ENCODE assay signal across 24 mouse cellular contexts in genomic region chr12:108315818-108316217, GRCm38 (mm10). TPM values are rescaled to one million over a fixed set of nuclear protein-coding genes. Genes with fewer than 3 reads are reported as not detected.
A peak's percentile ranks its signal among the peaks of the same experiment; 100 is the strongest.
DNase-seq lines count a peak whose midpoint lies in the region; ATAC-seq and TF ChIP-seq lines count a peak whose summit lies in the region.
"Had no signal": no experiment of that assay in that cellular context is flagged by ENCODE, and none has a peak within 500 bp of the region (broad histone marks: within the 10 kb centered on the region; RNA-seq: fewer than 3 reads in every experiment).

No protein-coding gene starts in this region.

- TF ChIP-seq POLR2A in brain, embryonic 14.5 days (IDR thresholded peaks at IDR 0.05; ENCODE audit: borderline replicate concordance, extremely low read depth, insufficient read depth, insufficient read length, poor library complexity, severe bottlenecking), result no peak

- H3K9ac ChIP-seq in forebrain, postnatal 0 days, result no peak overlapping the region
- H3K9ac ChIP-seq in midbrain, postnatal 0 days (replicated peaks; ENCODE audit: low read length, poor library complexity, severe bottlenecking), result no peak overlapping the region
- H3K9ac ChIP-seq: embryonic facial prominence, embryonic 12.5 days had no signal

- no peak overlapping the region for H3K4me3 ChIP-seq in forebrain, embryonic 10.5 days
- no peak overlapping the region for H3K4me3 ChIP-seq in forebrain, postnatal 0 days (ENCODE audit: low read depth, low read length)
- no peak overlapping the region for H3K4me3 ChIP-seq in heart, embryonic 10.5 days
- H3K4me3 ChIP-seq in midbrain, embryonic 10.5 days, result no peak overlapping the region
- H3K4me3 ChIP-seq in midbrain, postnatal 0 days (ENCODE audit: low read depth, low read length), result no peak overlapping the region
- H3K4me3 ChIP-seq: embryonic facial prominence, embryonic 10.5 days; embryonic facial prominence, embryonic 12.5 days had no signal

- DNase-seq in forebrain, embryonic 10.5 days (ENCODE audit: extremely low spot score, low spot score), result no peak
- no peak for DNase-seq in forebrain, postnatal 0 days
- DNase-seq in heart, adult 11 months, result peak; percentile 60
- no peak for DNase-seq in heart, embryonic 10.5 days (ENCODE audit: low spot score)
- DNase-seq in midbrain, embryonic 10.5 days (ENCODE audit: low spot score), result no peak
- DNase-seq in midbrain, postnatal 0 days (ENCODE audit: low spot score), result no peak
- peak; percentile 48 for DNase-seq in brain, embryonic 14.5 days (ENCODE audit: low read depth)
- DNase-seq: adrenal gland, adult 8-10 months; adrenal gland, postnatal 25 days; B cell, adult 2 months; cerebellum, adult 11-12 months; cerebellum, adult 2 months; cerebellum, adult 9-10 months; cerebellum, postnatal 10 days; cerebellum, postnatal 25 days had no signal

- peaks cover 15% of the 10 kb centered on the region for H3K36me3 ChIP-seq in forebrain, embryonic 10.5 days (replicated peaks)
- H3K36me3 ChIP-seq in forebrain, postnatal 0 days (ENCODE audit: insufficient read depth), result no peaks in the 10 kb centered on the region
- no peaks in the 10 kb centered on the region for H3K36me3 ChIP-seq in heart, embryonic 10.5 days
- peaks cover 11% of the 10 kb centered on the region for H3K36me3 ChIP-seq in midbrain, embryonic 10.5 days
- no peaks in the 10 kb centered on the region for H3K36me3 ChIP-seq in midbrain, postnatal 0 days (ENCODE audit: insufficient read depth, low read length)
- H3K36me3 ChIP-seq: embryonic facial prominence, embryonic 10.5 days; embryonic facial prominence, embryonic 12.5 days; G1E had no signal

- H3K4me2 ChIP-seq in forebrain, postnatal 0 days (ENCODE audit: low read depth), result no peak overlapping the region
- no peak overlapping the region for H3K4me2 ChIP-seq in midbrain, postnatal 0 days (ENCODE audit: low read depth, low read length, poor library complexity, severe bottlenecking)
- H3K4me2 ChIP-seq: embryonic facial prominence, embryonic 12.5 days had no signal

- 52% methylated on average over 10 of the region's 10 CpGs for WGBS in forebrain, embryonic 10.5 days
- WGBS in forebrain, postnatal 0 days, result 69% methylated on average over 10 of the region's 10 CpGs
- WGBS in heart, embryonic 10.5 days, result 29% methylated on average over 10 of the region's 10 CpGs
- WGBS in midbrain, embryonic 10.5 days, result 53% methylated on average over 10 of the region's 10 CpGs
- WGBS in midbrain, postnatal 0 days, result 53% methylated on average over 10 of the region's 10 CpGs

- H3K27ac ChIP-seq in forebrain, embryonic 10.5 days, result 0 out of 2 replicates have a peak overlapping the region, but pooled peaks have one; percentile 94
- H3K27ac ChIP-seq in forebrain, postnatal 0 days (ENCODE audit: low read depth, low read length), result no peak overlapping the region
- H3K27ac ChIP-seq in heart, embryonic 10.5 days, result no peak overlapping the region
- peak overlapping the region; percentile 94; the same call in 1 of the 2 replicates for H3K27ac ChIP-seq in midbrain, embryonic 10.5 days (replicated peaks)
- no peak overlapping the region for H3K27ac ChIP-seq in midbrain, postnatal 0 days (ENCODE audit: low read depth, low read length)
- H3K27ac ChIP-seq: embryonic facial prominence, embryonic 10.5 days; embryonic facial prominence, embryonic 12.5 days had no signal

- H3K4me1 ChIP-seq in forebrain, embryonic 10.5 days, result peaks cover 73% of the 10 kb centered on the region
- H3K4me1 ChIP-seq in forebrain, postnatal 0 days (ENCODE audit: insufficient read depth), result no peaks in the 10 kb centered on the region
- H3K4me1 ChIP-seq in heart, embryonic 10.5 days, result peaks cover 48% of the 10 kb centered on the region
- H3K4me1 ChIP-seq in midbrain, embryonic 10.5 days, result peaks cover 80% of the 10 kb centered on the region
- peaks cover 2% of the 10 kb centered on the region; the same call in 1 of the 2 replicates for H3K4me1 ChIP-seq in midbrain, postnatal 0 days (ENCODE audit: insufficient read depth, low read length)

- ATAC-seq in forebrain, postnatal 0 days, result no peak
- no peak for ATAC-seq in midbrain, postnatal 0 days (ENCODE audit: low FRiP score)
- ATAC-seq: activated CD4-positive, CD25-positive, alpha-beta regulatory T cell, adult 4 months; CD4-positive, CD25-positive, alpha-beta regulatory T cell, adult 4 months; forebrain, embryonic 14.5 days; forebrain, embryonic 16.5 days; Patski had no signal

- no peak for TF ChIP-seq CTCF in forebrain, postnatal 0 days (IDR thresholded peaks at IDR 0.05; ENCODE audit: low read depth)
- no peak for TF ChIP-seq CTCF in midbrain, postnatal 0 days (IDR thresholded peaks at IDR 0.05)
- no peak for TF ChIP-seq CTCF in brain, embryonic 14.5 days (IDR thresholded peaks at IDR 0.05; ENCODE audit: borderline replicate concordance, extremely low read depth, insufficient read depth, insufficient read length)

- H3K27me3 ChIP-seq in forebrain, embryonic 10.5 days (ENCODE audit: poor library complexity, severe bottlenecking), result peaks cover 53% of the 10 kb centered on the region
- H3K27me3 ChIP-seq in forebrain, postnatal 0 days (ENCODE audit: insufficient read depth, low read length), result no peaks in the 10 kb centered on the region
- peaks cover 59% of the 10 kb centered on the region for H3K27me3 ChIP-seq in heart, embryonic 10.5 days (ENCODE audit: insufficient read depth, poor library complexity, severe bottlenecking)
- peaks cover 52% of the 10 kb centered on the region for H3K27me3 ChIP-seq in midbrain, embryonic 10.5 days (ENCODE audit: low read depth, poor library complexity, severe bottlenecking)
- H3K27me3 ChIP-seq in midbrain, postnatal 0 days (ENCODE audit: insufficient read depth, low read length), result peaks cover 18% of the 10 kb centered on the region
- H3K27me3 ChIP-seq: Patski had no signal

- H3K9me3 ChIP-seq in forebrain, embryonic 10.5 days, result no peaks in the 10 kb centered on the region
- H3K9me3 ChIP-seq in forebrain, postnatal 0 days (ENCODE audit: low read length), result no peaks in the 10 kb centered on the region
- H3K9me3 ChIP-seq in heart, embryonic 10.5 days, result no peaks in the 10 kb centered on the region
- no peaks in the 10 kb centered on the region for H3K9me3 ChIP-seq in midbrain, embryonic 10.5 days (replicated peaks)
- no peaks in the 10 kb centered on the region for H3K9me3 ChIP-seq in midbrain, postnatal 0 days (ENCODE audit: low read length)
- H3K9me3 ChIP-seq: embryonic facial prominence, embryonic 10.5 days; embryonic facial prominence, embryonic 12.5 days had no signal

RNA-seq across cellular contexts. Expression of gene Hhipl1, which starts 9.7 kb away (rescaled TPM):
- polyA plus RNA-seq in forebrain, embryonic 10.5 days (2016; fragmentation: Nextera tagmentation; extraction: Ambion mirVana), result 2.8 and 3.4 TPM in 2 replicates
- total RNA-seq in forebrain, postnatal 0 days (2014; rRNA removed), result 3.9 and 5.2 TPM in 2 replicates
- polyA plus RNA-seq in forebrain, postnatal 0 days (2015; fragmentation: Nextera tagmentation; extraction: Ambion mirVana), result 1.1 and 1.5 TPM in 2 replicates
- polyA plus RNA-seq in heart, embryonic 10.5 days (2016; fragmentation: Nextera tagmentation; extraction: Ambion mirVana), result 0.28 and 0.64 TPM in 2 replicates
- polyA plus RNA-seq in midbrain, embryonic 10.5 days (2016; fragmentation: Nextera tagmentation; extraction: Ambion mirVana), result 3.7 and 5.1 TPM in 2 replicates
- 9.3 and 10.4 TPM in 2 replicates for total RNA-seq in midbrain, postnatal 0 days (2014; rRNA removed)
- 2.7 and 2.9 TPM in 2 replicates for polyA plus RNA-seq in midbrain, postnatal 0 days (2015; fragmentation: Nextera tagmentation; extraction: Ambion mirVana)
- 3.9 and 4.3 TPM in 2 replicates for polyA plus RNA-seq in brain, embryonic 14.5 days (2012; rRNA removed)
- total RNA-seq: CH12.LX had no signal
- polyA plus RNA-seq: CD4-positive, CD25-positive, alpha-beta regulatory T cell, adult 4 months; G1E had no signal

RNA-seq across cellular contexts. Expression of gene Cyp46a1, which starts 18.4 kb away (rescaled TPM):
- 19.4 and 20.1 TPM in 2 replicates for polyA plus RNA-seq in forebrain, embryonic 10.5 days (2016; fragmentation: Nextera tagmentation; extraction: Ambion mirVana)
- total RNA-seq in forebrain, postnatal 0 days (2014; rRNA removed), result 30.4 and 34.9 TPM in 2 replicates
- 41.8 and 49.6 TPM in 2 replicates for polyA plus RNA-seq in forebrain, postnatal 0 days (2015; fragmentation: Nextera tagmentation; extraction: Ambion mirVana)
- 4.4 and 5.9 TPM in 2 replicates for polyA plus RNA-seq in heart, embryonic 10.5 days (2016; fragmentation: Nextera tagmentation; extraction: Ambion mirVana)
- polyA plus RNA-seq in midbrain, embryonic 10.5 days (2016; fragmentation: Nextera tagmentation; extraction: Ambion mirVana), result 17.5 and 19.4 TPM in 2 replicates
- total RNA-seq in midbrain, postnatal 0 days (2014; rRNA removed), result 33.2 and 36.0 TPM in 2 replicates
- 52.0 and 55.3 TPM in 2 replicates for polyA plus RNA-seq in midbrain, postnatal 0 days (2015; fragmentation: Nextera tagmentation; extraction: Ambion mirVana)
- polyA plus RNA-seq in brain, embryonic 14.5 days (2012; rRNA removed), result 31.0 and 52.6 TPM in 2 replicates
- total RNA-seq: CH12.LX had no signal
- polyA plus RNA-seq: activated CD4-positive, CD25-positive, alpha-beta regulatory T cell, adult 4 months; CD4-positive, CD25-positive, alpha-beta regulatory T cell, adult 4 months; G1E had no signal

RNA-seq across cellular contexts. Expression of gene Ccdc85c, which starts 40.6 kb away (rescaled TPM):
- polyA plus RNA-seq in forebrain, embryonic 10.5 days (2016; fragmentation: Nextera tagmentation; extraction: Ambion mirVana), result 13.5 and 14.6 TPM in 2 replicates
- total RNA-seq in forebrain, postnatal 0 days (2014; rRNA removed), result 66.1 and 68.0 TPM in 2 replicates
- polyA plus RNA-seq in forebrain, postnatal 0 days (2015; fragmentation: Nextera tagmentation; extraction: Ambion mirVana), result 15.5 and 16.2 TPM in 2 replicates
- polyA plus RNA-seq in heart, embryonic 10.5 days (2016; fragmentation: Nextera tagmentation; extraction: Ambion mirVana), result 5.7 and 6.7 TPM in 2 replicates
- polyA plus RNA-seq in midbrain, embryonic 10.5 days (2016; fragmentation: Nextera tagmentation; extraction: Ambion mirVana), result 12.1 and 15.5 TPM in 2 replicates
- 69.1 and 89.6 TPM in 2 replicates for total RNA-seq in midbrain, postnatal 0 days (2014; rRNA removed)
- 16.6 and 19.9 TPM in 2 replicates for polyA plus RNA-seq in midbrain, postnatal 0 days (2015; fragmentation: Nextera tagmentation; extraction: Ambion mirVana)
- 34.0 and 48.9 TPM in 2 replicates for polyA plus RNA-seq in brain, embryonic 14.5 days (2012; rRNA removed)
- polyA plus RNA-seq: G1E had no signal

RNA-seq across cellular contexts. Expression of gene Eml1, which starts 54.9 kb away (rescaled TPM):
- polyA plus RNA-seq in forebrain, embryonic 10.5 days (2016; fragmentation: Nextera tagmentation; extraction: Ambion mirVana), result 95.1 and 102 TPM in 2 replicates
- 69.1 and 82.9 TPM in 2 replicates for total RNA-seq in forebrain, postnatal 0 days (2014; rRNA removed)
- polyA plus RNA-seq in forebrain, postnatal 0 days (2015; fragmentation: Nextera tagmentation; extraction: Ambion mirVana), result 42.8 and 43.5 TPM in 2 replicates
- polyA plus RNA-seq in heart, embryonic 10.5 days (2016; fragmentation: Nextera tagmentation; extraction: Ambion mirVana), result 47.0 and 50.4 TPM in 2 replicates
- 121 and 123 TPM in 2 replicates for polyA plus RNA-seq in midbrain, embryonic 10.5 days (2016; fragmentation: Nextera tagmentation; extraction: Ambion mirVana)
- 43.9 and 52.0 TPM in 2 replicates for total RNA-seq in midbrain, postnatal 0 days (2014; rRNA removed)
- 34.0 and 37.4 TPM in 2 replicates for polyA plus RNA-seq in midbrain, postnatal 0 days (2015; fragmentation: Nextera tagmentation; extraction: Ambion mirVana)
- 40.9 and 45.6 TPM in 2 replicates for polyA plus RNA-seq in brain, embryonic 14.5 days (2012; rRNA removed)
- total RNA-seq: CH12.LX had no signal
- polyA plus RNA-seq: G1E had no signal

Comparison
In these comparisons a context has a peak if more than half of its experiments do, and no peak if none do; other contexts are left out.
1. DNase-seq: peak in heart, adult 11 months (single experiment) and brain, embryonic 14.5 days (single experiment); none in forebrain, embryonic 10.5 days (single experiment), forebrain, postnatal 0 days (single experiment), heart, embryonic 10.5 days (single experiment), midbrain, embryonic 10.5 days (single experiment) and midbrain, postnatal 0 days (single experiment).
2. H3K27ac ChIP-seq: peak in forebrain, embryonic 10.5 days (single experiment) and midbrain, embryonic 10.5 days (single experiment); none in forebrain, postnatal 0 days (single experiment), heart, embryonic 10.5 days (single experiment) and midbrain, postnatal 0 days (single experiment).